Mouse (Mus musculus) cerebellum, adult 2 months (tissue): Measurements from ENCODE around the gene Uspl1.

Experiments
- CTCF ChIP-seq: fragments of 200-500 bp; IDR thresholded peaks from 2 replicates; pipeline ENCODE4 v1.5.1; 2011; ENCODE audit warnings: low read depth, mild to moderate bottlenecking, control low read depth, low read length, moderate library complexity, borderline replicate concordance; ENCODE audit not compliant: insufficient read depth
- POLR2A ChIP-seq: fragments of 200-500 bp; IDR thresholded peaks from 2 replicates; pipeline ENCODE4 v1.6.1; 2011; ENCODE audit warnings: low read length, control low read depth, borderline replicate concordance; ENCODE audit not compliant: insufficient read depth

GRCm38 (mm10) chr5:149183721-149184103 lies 438 bp upstream of the Uspl1 start:
- no peak for TF ChIP-seq CTCF
- no peak for TF ChIP-seq POLR2A
